Mouse (Mus musculus) spleen, adult 10 weeks (tissue): Measurements from ENCODE around the gene Slc22a15. TPM values are rescaled to one million over a fixed set of nuclear protein-coding genes. Genes with fewer than 3 reads are reported as not detected.

Experiments
- polyA plus RNA-seq: library from polyadenylated mRNA; stranded (reverse); fragments of 350-450 nt; fragmentation: Illumina TruSeq; extraction: RNeasy Lipid Tissue Mini Kit (QIAGEN cat#74804); gene quantifications from one replicate; pipeline ENCODE4 v1.2.3, GENCODE M21; 2015; ENCODE audit warnings: low replicate concordance; ENCODE audit not compliant: insufficient read depth

The Slc22a15 gene
- 5.2 TPM for polyA plus RNA-seq

GRCm38 (mm10) chr3:101923843-101924740, at the start of gene Slc22a15:
Gene Slc22a15 (minus strand): TSS chr3:101924453.

GRCm38 (mm10) chr3:101848816-101849215, 75.4 kb downstream of the Slc22a15 start, which contains the start of gene Mab21l3:
Gene Mab21l3 (minus strand): TSS chr3:101848959.

Other genes starting within 250 kb of the Slc22a15 start
- gene Mab21l3, start 75.5 kb downstream of the Slc22a15 start, polyA plus RNA-seq = 1.6 TPM
- not detected for gene Nhlh2, start 85.6 kb upstream of the Slc22a15 start, polyA plus RNA-seq
- gene Casq2, start 162.0 kb upstream of the Slc22a15 start, polyA plus RNA-seq = 2.3 TPM